Comparison of ENCODE assay signal across 26 mouse cellular contexts in the genomic region with DNA sequence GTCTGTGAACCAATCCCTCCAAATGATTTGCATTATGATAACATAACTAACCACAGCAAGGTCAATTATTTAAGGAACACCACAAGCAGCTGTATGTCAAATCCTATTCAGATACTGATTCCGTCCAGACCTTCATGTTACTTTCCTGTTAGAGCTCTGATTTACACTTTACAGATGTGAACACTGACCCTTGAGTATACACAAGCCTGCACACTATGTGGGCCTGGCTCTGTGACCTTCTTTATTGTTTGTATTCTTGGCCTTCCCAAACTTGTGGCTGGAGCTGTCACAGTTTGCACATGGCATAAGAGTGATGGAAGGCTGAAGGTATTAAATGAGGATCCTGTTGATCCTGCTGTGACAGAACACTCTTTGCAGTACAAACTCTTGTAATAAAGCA. TPM values are rescaled to one million over a fixed set of nuclear protein-coding genes. Genes with fewer than 3 reads are reported as not detected.
A peak's percentile ranks its signal among the peaks of the same experiment; 100 is the strongest.
DNase-seq lines count a peak whose midpoint lies in the region; ATAC-seq and TF ChIP-seq lines count a peak whose summit lies in the region.
"Had no signal": no experiment of that assay in that cellular context is flagged by ENCODE, and none has a peak within 500 bp of the region (broad histone marks: within the 10 kb centered on the region; RNA-seq: fewer than 3 reads in every experiment).

No protein-coding gene starts in this region.

- H3K27ac ChIP-seq in hindbrain, embryonic 10.5 days, result no peak overlapping the region
- H3K27ac ChIP-seq in hindbrain, embryonic 12.5 days, result no peak overlapping the region
- H3K27ac ChIP-seq in kidney, postnatal 0 days, result no peak overlapping the region
- no peak overlapping the region for H3K27ac ChIP-seq in kidney, adult 2 months (ENCODE audit: insufficient read depth, low read depth, low read length)
- H3K27ac ChIP-seq: forebrain, embryonic 13.5 days; heart, embryonic 10.5 days; hindbrain, embryonic 14.5 days had no signal

- ATAC-seq in hindbrain, embryonic 12.5 days (ENCODE audit: low FRiP score), result no peak
- ATAC-seq in kidney, postnatal 0 days (replicated peaks; ENCODE audit: low FRiP score, low read depth), result no peak
- no peak for ATAC-seq in megakaryocyte, adult 5-6 weeks (ENCODE audit: poor library complexity, severe bottlenecking)
- ATAC-seq: forebrain, embryonic 13.5 days; forebrain, postnatal 0 days had no signal

- no peaks in the 10 kb centered on the region for H3K9me3 ChIP-seq in hindbrain, embryonic 10.5 days
- no peaks in the 10 kb centered on the region for H3K9me3 ChIP-seq in hindbrain, embryonic 12.5 days (replicated peaks)
- no peaks in the 10 kb centered on the region for H3K9me3 ChIP-seq in kidney, postnatal 0 days (replicated peaks; ENCODE audit: low read length)
- H3K9me3 ChIP-seq: forebrain, embryonic 13.5 days; heart, embryonic 10.5 days had no signal

- no peak for TF ChIP-seq CTCF in kidney, postnatal 0 days (IDR thresholded peaks at IDR 0.05; ENCODE audit: low read depth)
- no peak for TF ChIP-seq CTCF in kidney, adult 2 months (conservative IDR thresholded peaks at IDR 0.05; ENCODE audit: insufficient read depth, insufficient read length, low read depth, low read length)

- no peak overlapping the region for H3K9ac ChIP-seq in hindbrain, embryonic 12.5 days
- H3K9ac ChIP-seq in kidney, postnatal 0 days (ENCODE audit: low read depth, low read length), result no peak overlapping the region
- H3K9ac ChIP-seq: forebrain, embryonic 13.5 days; forebrain, postnatal 0 days; hindbrain, embryonic 14.5 days had no signal

- H3K4me3 ChIP-seq in hindbrain, embryonic 10.5 days, result no peak overlapping the region
- no peak overlapping the region for H3K4me3 ChIP-seq in hindbrain, embryonic 12.5 days
- H3K4me3 ChIP-seq in kidney, postnatal 0 days (replicated peaks; ENCODE audit: low read depth, low read length), result no peak overlapping the region
- no peak overlapping the region for H3K4me3 ChIP-seq in kidney, adult 2 months (ENCODE audit: insufficient read depth, low read depth, low read length)
- H3K4me3 ChIP-seq: forebrain, embryonic 13.5 days; heart, embryonic 10.5 days had no signal

- peaks cover 8% of the 10 kb centered on the region; the same call in 1 of the 2 replicates for H3K4me1 ChIP-seq in hindbrain, embryonic 10.5 days (replicated peaks)
- H3K4me1 ChIP-seq in hindbrain, embryonic 12.5 days, result no peaks in the 10 kb centered on the region
- no peaks in the 10 kb centered on the region for H3K4me1 ChIP-seq in kidney, postnatal 0 days (replicated peaks; ENCODE audit: insufficient read depth, low read length)
- no peaks in the 10 kb centered on the region for H3K4me1 ChIP-seq in kidney, adult 2 months (ENCODE audit: control insufficient read depth, insufficient read depth, low read length)
- H3K4me1 ChIP-seq: forebrain, embryonic 13.5 days; heart, embryonic 10.5 days had no signal

- no peak overlapping the region for H3K4me2 ChIP-seq in hindbrain, embryonic 12.5 days (replicated peaks)
- H3K4me2 ChIP-seq in kidney, postnatal 0 days (ENCODE audit: low read length), result no peak overlapping the region
- H3K4me2 ChIP-seq: forebrain, embryonic 13.5 days; hindbrain, embryonic 14.5 days had no signal

- peak; percentile 8 for DNase-seq in hindbrain, embryonic 10.5 days (ENCODE audit: low spot score)
- DNase-seq in kidney, postnatal 0 days (ENCODE audit: low spot score), result peak; percentile 56
- DNase-seq in kidney, adult 2 months, result no peak
- peak; percentile 20 for DNase-seq in embryo, embryonic 11.5 days (ENCODE audit: low read depth, low spot score)
- DNase-seq in spleen, postnatal 14 days (ENCODE audit: low spot score in 2 of 2), result no peak
- DNase-seq: adrenal gland, postnatal 10 days; cerebellum, adult 11 months; cerebellum, adult 8-10 months; cerebellum, postnatal 14 days; forebrain, postnatal 0 days; gastrocnemius, postnatal 10 days; heart, adult 18-20 months; heart, postnatal 10 days; heart, postnatal 4 days had no signal

- no peaks in the 10 kb centered on the region for H3K36me3 ChIP-seq in hindbrain, embryonic 10.5 days
- H3K36me3 ChIP-seq in hindbrain, embryonic 12.5 days, result no peaks in the 10 kb centered on the region
- no peaks in the 10 kb centered on the region for H3K36me3 ChIP-seq in kidney, postnatal 0 days (ENCODE audit: insufficient read depth, low read length)
- H3K36me3 ChIP-seq in kidney, adult 2 months (ENCODE audit: control insufficient read depth, insufficient read depth, low read length), result no peaks in the 10 kb centered on the region
- H3K36me3 ChIP-seq: heart, embryonic 10.5 days had no signal

- H3K27me3 ChIP-seq in hindbrain, embryonic 10.5 days (ENCODE audit: insufficient read depth, poor library complexity, severe bottlenecking), result no peaks in the 10 kb centered on the region
- H3K27me3 ChIP-seq in hindbrain, embryonic 12.5 days, result no peaks in the 10 kb centered on the region
- no peaks in the 10 kb centered on the region for H3K27me3 ChIP-seq in kidney, postnatal 0 days (ENCODE audit: insufficient read depth, low read length)
- H3K27me3 ChIP-seq in kidney, adult 2 months (replicated peaks; ENCODE audit: control insufficient read depth, insufficient read depth, low read length), result no peaks in the 10 kb centered on the region
- H3K27me3 ChIP-seq: forebrain, embryonic 13.5 days had no signal

- no peak for TF ChIP-seq POLR2A in kidney, adult 2 months (IDR thresholded peaks at IDR 0.05; ENCODE audit: low read depth, low read length)

- 32% methylated on average over 1 of the region's 1 CpGs for WGBS in hindbrain, embryonic 10.5 days
- WGBS in hindbrain, embryonic 12.5 days, result 28% methylated on average over 1 of the region's 1 CpGs
- 24% methylated on average over 1 of the region's 1 CpGs for WGBS in kidney, postnatal 0 days
- 38% methylated on average over 1 of the region's 1 CpGs for WGBS in kidney, adult 2 months

RNA-seq across cellular contexts. Expression of gene BC030870, which starts 51.1 kb away (rescaled TPM):
- not detected in 2 replicates for polyA plus RNA-seq in hindbrain, embryonic 10.5 days (2016; fragmentation: Nextera tagmentation; extraction: Ambion mirVana)
- not detected in 2 replicates for polyA plus RNA-seq in hindbrain, embryonic 12.5 days (2016; fragmentation: Nextera tagmentation; extraction: Ambion mirVana)
- polyA plus RNA-seq in kidney, postnatal 0 days (2015; fragmentation: Nextera tagmentation; extraction: Ambion mirVana), result 0.29 and 0.32 TPM in 2 replicates
- 0.08 TPM in 1 of 2 replicates, not detected in the other for polyA plus RNA-seq in kidney, adult 2 months (2012; rRNA removed)
- total RNA-seq in megakaryocyte, adult 5-6 weeks (2015), result not detected in 2 replicates
- not detected in 2 replicates for total RNA-seq in megakaryocyte, adult 5-6 weeks (2017)
- total RNA-seq: adrenal gland, postnatal 10 days; adrenal gland, postnatal 4 days; common myeloid progenitor, adult 5-6 weeks; forebrain, postnatal 0 days; gastrocnemius, postnatal 10 days; gastrocnemius, postnatal 4 days; heart, postnatal 10 days; heart, postnatal 4 days; MEL had no signal
- polyA plus RNA-seq: brain, embryonic 14.5 days; C2C12; forebrain, embryonic 13.5 days; forebrain, postnatal 0 days; heart, embryonic 10.5 days; heart, embryonic 14.5 days; hindbrain, embryonic 14.5 days had no signal

Comparison
In these comparisons a context has a peak if more than half of its experiments do, and no peak if none do; other contexts are left out.
1. DNase-seq: peak in hindbrain, embryonic 10.5 days (single experiment), kidney, postnatal 0 days (single experiment) and embryo, embryonic 11.5 days (single experiment); none in kidney, adult 2 months (single experiment) and spleen, postnatal 14 days (0 of 2).